Mouse (Mus musculus): ENCODE measurements around the gene Mapk10.

DNA sequence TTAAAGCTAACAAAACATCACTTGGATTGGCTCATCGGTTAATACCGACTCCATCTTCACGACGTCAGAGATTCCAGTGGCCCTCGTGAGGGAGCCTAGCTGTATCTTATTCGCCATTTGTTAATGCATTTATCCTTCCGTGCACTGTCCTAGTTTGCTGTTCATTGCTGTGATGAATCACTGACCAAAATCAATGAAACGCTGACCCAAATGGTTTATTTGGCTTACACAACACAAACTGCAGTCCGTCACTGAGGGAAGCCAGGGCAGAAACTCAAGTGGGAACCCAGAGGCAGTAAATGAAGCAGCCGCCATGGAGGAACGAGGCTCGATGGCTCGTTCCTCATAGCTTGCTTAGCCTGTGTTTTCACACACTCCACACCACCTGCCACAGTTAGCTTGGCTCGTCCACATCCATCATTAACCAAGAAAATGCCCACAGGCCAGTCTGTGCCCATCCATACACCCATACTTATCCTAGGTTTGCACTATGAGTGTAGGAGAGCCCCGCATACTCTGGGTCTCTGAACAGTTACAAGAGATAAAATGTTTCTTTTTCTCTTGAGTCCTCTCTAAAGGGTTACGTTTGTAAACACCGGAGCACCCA lies 140.0 kb downstream of the Mapk10 start:
- TF ChIP-seq CTCF (IDR thresholded peaks at IDR 0.05; ENCODE audit: control insufficient read depth, insufficient read depth, insufficient replicate concordance, low read depth, low read length): no peak
- no peak for TF ChIP-seq POLR2A (IDR thresholded peaks at IDR 0.05; ENCODE audit: control insufficient read depth, low read depth, low read length)
